Mouse (Mus musculus) heart, adult 18-20 months (tissue): ENCODE results near the gene Oas1h. TPM values are rescaled to one million over a fixed set of nuclear protein-coding genes. Genes with fewer than 3 reads are reported as not detected.

Source experiments
- microRNA-seq, 2 experiments: library from miRNA; unstranded; fragments of <30 nt; microRNA quantifications; one replicate each; pipeline ENCODE4 v1.2.0; 2022
- total RNA-seq, 2 experiments: library from RNA; stranded (reverse); gene quantifications; 2 replicates each; pipeline ENCODE4 v1.2.3; 2021

Gene Oas1h
- total RNA-seq, 2 experiments from 2014 or later, result not detected

Small RNA genes within 50 kb of the gene (microRNA-seq; reads per million reads assigned to microRNA genes)
- 0 reads per million in 2 experiments for gene Gm22907

Other genes starting within 250 kb of the Oas1h start
- gene Rita1, start 248.8 kb upstream of the Oas1h start, total RNA-seq, result 10 to 100 TPM; 13.4 to 16.3 TPM
- 10 to 100 TPM; 19.2 to 23.0 TPM for gene Ddx54, start 248.7 kb upstream of the Oas1h start, total RNA-seq
- not detected for gene Cfap73, start 227.2 kb upstream of the Oas1h start, total RNA-seq
- under 1 TPM in 1 of 2 experiments, not detected in 1; 0.69 TPM for gene Rasal1, start 212.6 kb upstream of the Oas1h start, total RNA-seq
- gene Dtx1, start 149.5 kb upstream of the Oas1h start, total RNA-seq, result 1 to 10 TPM in 1 of 2 experiments, under 1 TPM in 1; 0.99 to 2.7 TPM
- gene Oas2, start 111.6 kb upstream of the Oas1h start, total RNA-seq, result 1 to 10 TPM; 1.1 to 1.2 TPM
- gene Oas3, start 83.8 kb upstream of the Oas1h start, total RNA-seq, result under 1 TPM in 1 of 2 experiments, not detected in 1; 0.05 TPM
- gene Oas1e, start 65.9 kb upstream of the Oas1h start, total RNA-seq, result not detected
- under 1 TPM; 0.22 to 0.36 TPM for gene Oas1c, start 48.9 kb upstream of the Oas1h start, total RNA-seq
- gene Oas1f, start 14.1 kb upstream of the Oas1h start, total RNA-seq, result not detected
- gene Oas1g, start 26.2 kb downstream of the Oas1h start, total RNA-seq, result not detected
- 1 to 10 TPM in 1 of 2 experiments, under 1 TPM in 1; 0.82 to 1.1 TPM for gene Oas1a, start 46.1 kb downstream of the Oas1h start, total RNA-seq
- gene Oas1d, start 53.1 kb downstream of the Oas1h start, total RNA-seq, result not detected
- not detected for gene Rph3a, start 148.7 kb downstream of the Oas1h start, total RNA-seq